Mouse (Mus musculus): ENCODE measurements around the gene Slx4. TPM values are rescaled to one million over a fixed set of nuclear protein-coding genes. Genes with fewer than 3 reads are reported as not detected.
"Not testable (repeated sequence)": the region's sequence is repeated elsewhere in the genome, so short reads cannot be mapped to it uniquely, and the experiment has no call there.

The Slx4 gene
- polyA plus RNA-seq, 1 experiment from 2014 or later = 17.2 TPM

DNA sequence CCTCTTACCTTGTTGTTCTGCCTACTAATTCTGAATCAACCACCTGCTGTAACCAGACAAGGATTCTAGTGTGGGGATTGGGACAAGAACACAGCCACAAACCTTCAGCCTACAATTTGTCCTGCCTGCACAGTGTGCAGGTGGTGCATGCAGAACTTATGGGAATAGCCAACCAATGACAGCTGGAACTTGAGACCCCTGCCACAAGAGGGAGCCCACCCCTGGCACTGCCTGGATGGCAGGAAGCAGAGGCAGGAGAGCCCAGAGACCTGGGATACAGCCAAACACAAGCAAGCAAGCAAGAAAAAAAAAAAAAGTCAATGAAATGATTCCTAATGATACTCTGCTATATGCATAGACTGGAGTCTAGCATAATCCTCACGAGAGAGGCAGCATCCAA, 17.7 kb upstream of the Slx4 start:
- Histone ChIP-seq H3K4me2 (ENCODE audit: low read depth, low read length) (no peak overlapping the region), H3K27ac (ENCODE audit: low read length) (no peak overlapping the region), H3K27me3 (ENCODE audit: control insufficient read depth, insufficient read depth, low read length) (no peaks in the 10 kb centered on the region), H3K36me3 (ENCODE audit: control insufficient read depth, insufficient read depth, low read length) (no peaks in the 10 kb centered on the region), H3K9me3 (replicated peaks; ENCODE audit: control insufficient read depth, low read length) (no peaks in the 10 kb centered on the region), H3K4me1 (ENCODE audit: control insufficient read depth, insufficient read depth, low read length) (no peaks in the 10 kb centered on the region), H3K4me3 (replicated peaks; ENCODE audit: low read length) (no peak overlapping the region), H3K9ac (ENCODE audit: low read length) (no peak overlapping the region)
- 86% methylated on average over 1 of the region's 1 CpGs for WGBS
- no peak for ATAC-seq (ENCODE audit: insufficient read depth, low FRiP score)

GRCm38 (mm10) chr16:4017466-4017865, 13.9 kb upstream of the Slx4 start:
- ATAC-seq (ENCODE audit: insufficient read depth, low FRiP score); H3K4me2 ChIP-seq (ENCODE audit: low read depth, low read length); H3K4me1 ChIP-seq (ENCODE audit: control insufficient read depth, insufficient read depth, low read length); H3K27me3 ChIP-seq (ENCODE audit: control insufficient read depth, insufficient read depth, low read length); H3K36me3 ChIP-seq (ENCODE audit: control insufficient read depth, insufficient read depth, low read length); H3K27ac ChIP-seq (ENCODE audit: low read length); H3K4me3 ChIP-seq (replicated peaks; ENCODE audit: low read length); H3K9ac ChIP-seq (ENCODE audit: low read length); H3K9me3 ChIP-seq (replicated peaks; ENCODE audit: control insufficient read depth, low read length): not testable (repeated sequence)
- 71% methylated on average over 6 of the region's 6 CpGs for WGBS

DNA sequence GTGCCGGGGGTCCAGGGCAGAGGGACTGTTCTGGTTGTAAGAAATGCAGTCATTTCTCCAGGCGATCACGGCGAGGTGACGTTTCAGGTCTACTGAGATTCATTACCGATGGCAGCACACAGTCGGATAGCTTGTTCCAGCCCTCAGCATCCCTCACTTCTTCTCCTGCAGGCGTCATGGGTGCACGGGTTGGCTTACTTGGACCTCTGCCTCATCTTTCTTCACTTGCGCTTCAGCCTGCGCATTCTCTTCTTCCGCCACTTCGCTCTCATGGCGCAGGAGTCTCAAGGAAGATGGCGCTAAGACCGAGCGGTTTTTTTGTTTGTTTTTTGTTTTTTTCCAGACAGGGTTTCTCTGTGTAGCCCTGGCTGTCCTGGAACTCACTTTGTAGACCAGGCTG, 13.2 kb upstream of the Slx4 start:
- H3K4me1 ChIP-seq (ENCODE audit: control insufficient read depth, insufficient read depth, low read length); ATAC-seq (ENCODE audit: insufficient read depth, low FRiP score): not testable (repeated sequence)
- 74% methylated on average over 17 of the region's 17 CpGs for WGBS

GRCm38 (mm10) chr16:4014040-4014668, 10.6 kb upstream of the Slx4 start:
- no peak overlapping the region for H3K4me2 ChIP-seq (ENCODE audit: low read depth, low read length)
- H3K27ac ChIP-seq (ENCODE audit: low read length) = no peak overlapping the region
- H3K36me3 ChIP-seq (ENCODE audit: control insufficient read depth, insufficient read depth, low read length) = no peaks in the 10 kb centered on the region
- WGBS = 80% methylated on average over 5 of the region's 5 CpGs
- H3K9me3 ChIP-seq (replicated peaks; ENCODE audit: control insufficient read depth, low read length) = no peaks in the 10 kb centered on the region
- H3K4me3 ChIP-seq (replicated peaks; ENCODE audit: low read length) = no peak overlapping the region
- ATAC-seq (ENCODE audit: insufficient read depth, low FRiP score) = no peak
- H3K9ac ChIP-seq (ENCODE audit: low read length) = no peak overlapping the region
- no peaks in the 10 kb centered on the region for H3K27me3 ChIP-seq (ENCODE audit: control insufficient read depth, insufficient read depth, low read length)
- H3K4me1 ChIP-seq (ENCODE audit: control insufficient read depth, insufficient read depth, low read length) = no peaks in the 10 kb centered on the region

More for the DNA sequence above, 13.2 kb upstream of the Slx4 start:
- not testable (repeated sequence) for H3K9ac ChIP-seq (ENCODE audit: low read length); H3K4me3 ChIP-seq (replicated peaks; ENCODE audit: low read length); H3K36me3 ChIP-seq (ENCODE audit: control insufficient read depth, insufficient read depth, low read length); H3K4me2 ChIP-seq (ENCODE audit: low read depth, low read length); H3K27me3 ChIP-seq (ENCODE audit: control insufficient read depth, insufficient read depth, low read length); H3K27ac ChIP-seq (ENCODE audit: low read length); H3K9me3 ChIP-seq (replicated peaks; ENCODE audit: control insufficient read depth, low read length)

DNA sequence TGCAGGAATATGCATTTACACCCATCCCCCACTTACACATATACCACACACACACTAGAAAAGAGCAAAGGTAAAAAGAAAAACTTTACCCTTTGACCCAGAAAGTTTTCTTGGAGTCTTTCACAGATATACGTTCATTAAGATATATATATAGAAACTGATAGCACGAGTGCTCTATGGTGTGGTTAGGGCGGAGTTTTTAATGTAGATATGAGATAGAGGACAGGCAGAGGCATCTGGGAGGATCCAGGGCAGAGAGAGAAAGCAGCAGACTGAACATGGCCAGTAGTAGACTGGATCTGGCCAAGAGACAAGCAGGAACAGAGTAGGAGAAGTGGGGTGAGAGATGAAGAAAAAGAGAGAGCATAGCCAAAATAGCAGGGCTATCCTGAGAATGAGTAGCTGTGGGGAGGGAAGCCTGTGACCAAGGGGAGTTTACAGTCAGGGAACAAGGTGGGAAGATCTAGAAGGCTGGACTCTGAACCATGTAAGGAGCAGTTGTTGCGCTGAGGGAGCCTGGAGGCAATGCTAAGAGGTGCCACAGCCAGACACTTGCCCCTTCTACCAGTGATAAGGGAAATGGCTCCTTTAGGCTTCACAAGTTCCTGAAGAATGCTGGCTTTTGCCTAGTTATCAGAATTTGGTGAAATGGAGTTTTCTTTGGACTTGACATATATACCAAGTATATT, 9.5 kb upstream of the Slx4 start:
- Histone ChIP-seq H3K4me1 (ENCODE audit: control insufficient read depth, insufficient read depth, low read length) (no peaks in the 10 kb centered on the region), H3K4me3 (replicated peaks; ENCODE audit: low read length) (no peak overlapping the region), H3K27me3 (ENCODE audit: control insufficient read depth, insufficient read depth, low read length) (no peaks in the 10 kb centered on the region), H3K9ac (ENCODE audit: low read length) (no peak overlapping the region), H3K27ac (ENCODE audit: low read length) (no peak overlapping the region), H3K36me3 (ENCODE audit: control insufficient read depth, insufficient read depth, low read length) (no peaks in the 10 kb centered on the region), H3K4me2 (ENCODE audit: low read depth, low read length) (no peak overlapping the region), H3K9me3 (replicated peaks; ENCODE audit: control insufficient read depth, low read length) (no peaks in the 10 kb centered on the region)
- 67% methylated on average over 4 of the region's 4 CpGs for whole genome bisulfite sequencing
- ATAC-seq (ENCODE audit: insufficient read depth, low FRiP score) = no peak; the same call in 1 of the 2 replicates

- Histone ChIP-seq H3K4me3 (replicated peaks; ENCODE audit: low read length) (no peak overlapping the region), H3K27me3 (ENCODE audit: control insufficient read depth, insufficient read depth, low read length) (no peaks in the 10 kb centered on the region)
Observed at GRCm38 (mm10) chr16:3988410-3988809, 15.2 kb downstream of the Slx4 start.

DNA sequence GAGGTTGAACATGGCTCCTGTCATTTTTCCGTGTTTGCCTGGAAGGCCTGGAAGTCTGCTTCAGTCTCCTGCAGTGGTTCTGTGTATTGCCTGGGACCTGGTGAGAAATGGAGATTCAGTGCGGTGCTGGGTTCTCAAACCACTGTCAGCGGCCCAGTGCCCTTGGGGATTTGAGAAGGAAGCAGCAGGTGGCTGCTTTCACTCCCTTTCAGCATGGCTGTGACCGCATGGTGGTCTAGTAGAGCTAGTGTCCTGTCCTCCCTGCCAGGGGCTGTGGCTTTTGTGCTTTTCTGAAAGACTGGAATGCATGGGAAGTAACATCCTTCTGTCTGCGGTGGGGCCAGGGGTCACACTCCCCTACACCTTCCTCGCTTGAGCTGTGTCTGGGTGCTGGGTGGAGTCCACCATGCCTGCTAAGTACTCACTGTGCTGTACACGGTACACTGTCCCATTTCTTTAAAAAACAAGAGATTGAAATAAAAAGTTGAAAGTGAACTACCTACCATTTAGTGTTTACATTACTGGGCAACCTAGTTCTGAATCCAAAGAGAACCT, 20.3 kb downstream of the Slx4 start:
- Histone ChIP-seq H3K36me3 (ENCODE audit: control insufficient read depth, insufficient read depth, low read length) (peaks cover 33% of the 10 kb centered on the region), H3K4me2 (ENCODE audit: low read depth, low read length) (no peak overlapping the region), H3K27me3 (ENCODE audit: control insufficient read depth, insufficient read depth, low read length) (no peaks in the 10 kb centered on the region), H3K4me1 (ENCODE audit: control insufficient read depth, insufficient read depth, low read length) (no peaks in the 10 kb centered on the region), H3K4me3 (replicated peaks; ENCODE audit: low read length) (no peak overlapping the region), H3K9ac (ENCODE audit: low read length) (no peak overlapping the region), H3K9me3 (replicated peaks; ENCODE audit: control insufficient read depth, low read length) (no peaks in the 10 kb centered on the region), H3K27ac (ENCODE audit: low read length) (no peak overlapping the region)
- 83% methylated on average over 7 of the region's 7 CpGs for WGBS
- ATAC-seq (ENCODE audit: insufficient read depth, low FRiP score) = no peak

More at GRCm38 (mm10) chr16:3988410-3988809, 15.2 kb downstream of the Slx4 start:
- Histone ChIP-seq H3K9ac (ENCODE audit: low read length) (no peak overlapping the region), H3K4me2 (ENCODE audit: low read depth, low read length) (no peak overlapping the region), H3K36me3 (ENCODE audit: control insufficient read depth, insufficient read depth, low read length) (peaks cover 42% of the 10 kb centered on the region), H3K27ac (ENCODE audit: low read length) (no peak overlapping the region), H3K4me1 (ENCODE audit: control insufficient read depth, insufficient read depth, low read length) (no peaks in the 10 kb centered on the region), H3K9me3 (replicated peaks; ENCODE audit: control insufficient read depth, low read length) (no peaks in the 10 kb centered on the region)
- no peak for ATAC-seq (ENCODE audit: insufficient read depth, low FRiP score)
- 92% methylated on average over 4 of the region's 4 CpGs for WGBS

DNA sequence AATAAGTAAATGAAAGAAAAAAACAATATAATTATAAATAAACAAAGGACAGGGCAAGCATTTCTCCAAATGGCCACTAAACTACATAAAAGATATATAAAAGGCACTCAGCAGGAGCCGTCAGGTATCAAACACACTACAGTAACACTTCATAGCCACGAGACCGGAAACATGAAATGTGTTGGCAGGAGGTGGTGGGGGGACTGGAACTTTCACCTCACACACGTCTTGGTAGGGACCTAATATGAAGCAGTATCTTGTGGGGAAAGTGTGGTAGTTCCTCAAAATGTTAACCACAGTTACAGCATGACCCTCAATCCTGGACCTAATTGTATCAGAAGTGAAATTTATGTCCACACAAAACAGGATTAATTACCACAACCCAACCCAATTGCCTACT, 21.4 kb downstream of the Slx4 start:
- H3K9ac ChIP-seq (ENCODE audit: low read length) = no peak overlapping the region
- H3K4me2 ChIP-seq (ENCODE audit: low read depth, low read length) = no peak overlapping the region
- H3K9me3 ChIP-seq (replicated peaks; ENCODE audit: control insufficient read depth, low read length) = no peaks in the 10 kb centered on the region
- H3K36me3 ChIP-seq (ENCODE audit: control insufficient read depth, insufficient read depth, low read length) = peaks cover 23% of the 10 kb centered on the region
- 84% methylated on average over 4 of the region's 4 CpGs for WGBS
- no peaks in the 10 kb centered on the region for H3K27me3 ChIP-seq (ENCODE audit: control insufficient read depth, insufficient read depth, low read length)
- H3K27ac ChIP-seq (ENCODE audit: low read length) = no peak overlapping the region
- no peaks in the 10 kb centered on the region for H3K4me1 ChIP-seq (ENCODE audit: control insufficient read depth, insufficient read depth, low read length)
- H3K4me3 ChIP-seq (replicated peaks; ENCODE audit: low read length) = no peak overlapping the region
- ATAC-seq (ENCODE audit: insufficient read depth, low FRiP score) = no peak

GRCm38 (mm10) chr16:3976712-3977111, 26.9 kb downstream of the Slx4 start:
- no peak overlapping the region for H3K4me2 ChIP-seq (ENCODE audit: low read depth, low read length)

More at GRCm38 (mm10) chr16:3976712-3977111, 26.9 kb downstream of the Slx4 start:
- 0 out of 2 replicates have a peak, but pooled peaks cover 3% of the 10 kb centered on the region for H3K4me1 ChIP-seq (ENCODE audit: control insufficient read depth, insufficient read depth, low read length)
- H3K4me3 ChIP-seq (replicated peaks; ENCODE audit: low read length) = no peak overlapping the region
- WGBS = 26% methylated on average over 3 of the region's 3 CpGs
- no peak overlapping the region for H3K27ac ChIP-seq (ENCODE audit: low read length)
- no peak for ATAC-seq (ENCODE audit: insufficient read depth, low FRiP score)
- no peaks in the 10 kb centered on the region for H3K27me3 ChIP-seq (ENCODE audit: control insufficient read depth, insufficient read depth, low read length)
- H3K9me3 ChIP-seq (replicated peaks; ENCODE audit: control insufficient read depth, low read length) = no peaks in the 10 kb centered on the region
- peaks cover 3% of the 10 kb centered on the region; the same call in 1 of the 2 replicates for H3K36me3 ChIP-seq (ENCODE audit: control insufficient read depth, insufficient read depth, low read length)
- H3K9ac ChIP-seq (ENCODE audit: low read length) = no peak overlapping the region

All from stomach, embryonic 16.5 days (tissue).